Mouse (Mus musculus) retina, postnatal 7 days (tissue): ENCODE data around the gene Eml2.
A peak's percentile ranks its signal among the peaks of the same experiment; 100 is the strongest.

Experiments
- DNase-seq: peaks from one replicate; pipeline ENCODE4 v3.0.0-alpha.2; 2012; ENCODE audit warnings: low read depth, low spot score

The Eml2 gene

GRCm38 (mm10) chr7:19229404-19229803, 53.2 kb downstream of the Eml2 start:
- DNase-seq, result no peak

GRCm38 (mm10) chr7:19230041-19230580, 53.9 kb downstream of the Eml2 start:
- no peak for DNase-seq

DNA sequence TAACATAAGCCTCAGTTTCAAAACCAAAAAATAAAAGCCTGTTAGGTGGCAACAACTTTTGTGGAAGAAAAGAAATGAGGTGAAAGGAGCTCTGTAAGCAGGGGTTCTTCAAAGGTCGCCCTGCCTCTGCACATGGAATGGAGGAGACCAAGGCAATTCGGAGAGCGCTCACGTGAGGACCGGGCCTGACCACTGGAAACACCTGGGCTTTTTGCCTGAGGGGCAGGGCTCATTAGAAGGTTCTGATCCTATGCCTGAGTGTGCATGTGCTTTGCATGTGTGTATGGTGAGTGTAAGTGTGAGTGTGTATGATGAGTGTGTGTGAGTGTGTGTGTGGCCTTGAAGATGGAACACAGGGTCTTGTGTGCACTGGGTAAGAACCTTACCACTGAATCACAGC, 54.7 kb downstream of the Eml2 start:
- no peak for DNase-seq

- no peak for DNase-seq
Measured at GRCm38 (mm10) chr7:19231849-19232248, 55.6 kb downstream of the Eml2 start.

DNA sequence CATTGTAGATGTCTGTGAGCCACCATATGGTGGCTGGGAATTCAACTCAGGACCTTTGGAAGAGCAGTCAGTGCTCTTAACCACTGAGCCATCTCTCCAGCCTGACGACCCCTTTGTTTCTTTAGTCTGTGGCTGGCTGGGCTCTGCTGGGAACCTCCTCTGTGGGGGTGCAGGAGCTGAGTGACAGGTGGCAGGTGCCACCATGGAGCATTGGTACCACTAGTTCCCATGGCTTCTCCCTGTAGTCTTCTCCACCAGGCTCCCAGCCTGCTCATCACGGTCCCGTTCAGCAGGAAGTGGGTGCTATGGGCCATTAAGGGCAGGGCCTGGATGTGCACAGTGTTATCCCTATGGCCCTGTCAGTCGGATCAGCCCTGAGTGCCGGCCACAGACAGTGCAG, 58.4 kb downstream of the Eml2 start:
- no peak for DNase-seq

DNA sequence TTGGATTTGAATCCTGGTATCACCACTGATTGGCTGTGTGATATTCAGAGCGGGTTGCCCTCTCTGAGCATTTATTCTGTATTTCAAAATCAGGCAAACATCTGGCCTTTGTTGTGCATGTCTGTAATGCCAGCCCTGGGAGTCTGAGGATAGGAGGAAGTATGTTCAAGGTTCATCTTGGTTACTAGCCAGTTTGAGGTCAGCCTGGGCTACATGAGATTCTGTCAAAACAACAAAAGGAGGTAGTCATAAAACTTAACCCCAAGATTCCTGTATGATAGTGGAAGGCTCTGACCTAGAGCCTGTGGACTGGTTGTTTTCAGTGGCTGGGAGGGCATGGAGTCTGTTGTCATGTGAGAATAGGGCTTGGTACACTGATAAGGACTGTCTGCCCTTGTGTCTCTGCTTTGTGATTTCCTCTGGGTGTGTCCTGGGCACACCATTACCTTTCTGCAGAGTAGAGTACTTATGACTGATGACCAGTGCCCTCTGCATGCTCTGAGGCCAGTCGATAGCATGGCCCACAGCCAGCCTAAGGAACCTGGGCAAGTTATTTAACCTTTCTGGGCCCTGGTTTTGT, 59.0 kb downstream of the Eml2 start:
- no peak for DNase-seq

DNA sequence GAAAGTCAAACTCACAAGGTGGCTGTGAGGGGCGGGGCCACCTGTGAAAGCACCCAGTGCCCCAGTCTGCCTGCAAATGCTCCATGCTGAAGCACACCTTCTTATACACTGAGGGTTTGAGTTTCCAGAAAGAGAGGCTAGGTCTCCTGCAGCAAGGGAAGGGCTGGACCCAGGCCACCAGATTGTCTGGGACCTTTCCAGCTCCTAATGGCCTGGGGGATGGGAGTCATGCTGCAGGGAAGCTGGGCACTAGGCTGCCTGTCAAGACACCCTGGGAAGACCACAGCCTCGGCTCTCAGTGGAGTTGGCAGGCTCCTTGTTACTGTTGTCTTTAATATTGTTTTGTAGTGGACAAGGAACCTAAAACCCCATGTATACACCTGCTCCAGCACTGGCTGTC, 60.2 kb downstream of the Eml2 start:
- no peak for DNase-seq

DNA sequence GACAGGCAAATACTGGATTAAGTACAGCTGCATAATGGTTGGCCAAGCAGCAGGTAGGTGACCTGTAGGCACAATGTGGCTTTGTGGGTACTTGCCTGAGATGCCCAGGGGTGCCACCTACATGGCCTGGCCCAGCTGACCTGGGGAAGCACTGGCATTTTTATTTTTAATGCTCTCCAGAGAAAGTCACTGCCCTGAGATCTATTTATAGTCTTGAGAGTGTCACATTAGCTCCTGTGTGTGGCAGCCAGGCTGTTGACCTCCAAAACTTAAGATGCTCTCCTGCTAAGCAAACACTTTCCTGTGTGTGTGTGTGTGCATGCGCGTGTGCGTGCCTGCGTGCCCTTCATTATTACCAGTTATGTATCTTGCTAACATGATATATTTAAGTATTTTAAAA, 62.1 kb downstream of the Eml2 start:
- no peak for DNase-seq

DNA sequence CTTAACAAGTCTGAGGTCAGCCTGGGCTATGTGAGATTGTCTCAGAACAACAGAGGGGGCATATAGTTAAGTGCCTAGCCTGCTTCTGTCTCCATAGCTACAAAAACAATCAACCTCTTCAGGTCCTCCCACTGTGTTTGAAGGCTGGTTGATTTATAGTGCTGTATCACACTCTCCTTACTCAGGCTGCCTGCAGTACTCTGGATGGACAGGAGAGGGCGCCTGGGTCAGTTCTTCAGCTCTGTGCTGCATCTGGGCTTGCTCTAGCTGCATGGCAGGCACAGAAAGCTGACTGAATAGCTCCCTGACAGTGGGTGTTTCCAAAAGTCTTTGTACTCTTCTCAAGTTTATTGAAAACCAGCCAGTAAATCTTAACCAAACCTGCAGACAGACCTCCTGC, 63.2 kb downstream of the Eml2 start:
- DNase-seq, result peak; percentile 76

- DNase-seq, result no peak
Measured at GRCm38 (mm10) chr7:19239986-19240385, 63.8 kb downstream of the Eml2 start.

DNA sequence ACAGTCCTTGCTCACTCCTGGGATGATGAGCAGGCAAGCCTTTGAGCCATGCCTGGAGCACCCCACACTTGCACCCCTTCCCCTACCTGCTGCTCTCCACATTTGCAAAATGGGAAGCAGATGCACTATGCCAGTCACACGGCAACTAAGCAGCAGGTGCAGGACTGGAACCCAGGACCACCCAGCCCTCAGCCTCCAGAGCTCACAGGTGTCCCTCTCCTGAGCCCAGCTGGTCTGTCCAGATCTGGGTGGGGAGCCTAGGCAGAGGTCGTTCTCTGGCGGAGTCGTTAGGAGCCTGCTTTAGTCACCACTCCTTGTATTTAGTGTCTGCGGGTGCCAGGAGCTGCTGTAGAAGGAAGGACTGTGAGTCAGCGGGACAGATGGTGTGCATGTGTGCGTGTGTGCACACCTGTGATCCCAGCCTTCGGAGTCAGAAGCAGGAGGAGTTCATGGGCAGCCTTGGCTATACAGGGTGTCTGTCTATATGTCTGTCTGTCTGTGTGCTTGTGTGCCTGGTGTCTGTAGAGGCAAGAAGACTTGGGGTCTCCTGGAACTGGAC, 64.8 kb downstream of the Eml2 start:
- no peak for DNase-seq

- no peak for DNase-seq
Measured at GRCm38 (mm10) chr7:19242005-19242404, 65.8 kb downstream of the Eml2 start.

DNA sequence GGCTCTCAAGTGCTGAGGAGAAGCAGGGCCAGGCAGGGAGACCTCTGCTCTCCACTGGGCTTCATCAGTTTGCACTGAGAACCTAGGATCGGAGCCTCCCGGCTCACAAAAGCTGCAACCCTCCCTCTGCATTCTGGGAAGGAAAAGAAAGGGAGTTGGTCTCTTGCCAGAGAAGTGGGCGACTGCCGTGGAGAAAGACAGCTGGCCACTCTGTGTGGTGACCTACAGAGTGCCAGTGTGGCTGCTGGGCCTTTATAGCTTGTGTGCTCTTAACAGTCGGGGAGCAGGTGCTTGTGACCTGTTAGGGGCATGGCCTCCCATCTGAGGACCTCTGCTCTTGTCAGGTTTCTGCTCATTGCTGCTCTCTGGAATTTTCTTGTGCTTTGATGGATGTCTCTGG, 67.6 kb downstream of the Eml2 start:
- no peak for DNase-seq

- no peak for DNase-seq
Measured at GRCm38 (mm10) chr7:19245083-19245482, 68.9 kb downstream of the Eml2 start.

DNA sequence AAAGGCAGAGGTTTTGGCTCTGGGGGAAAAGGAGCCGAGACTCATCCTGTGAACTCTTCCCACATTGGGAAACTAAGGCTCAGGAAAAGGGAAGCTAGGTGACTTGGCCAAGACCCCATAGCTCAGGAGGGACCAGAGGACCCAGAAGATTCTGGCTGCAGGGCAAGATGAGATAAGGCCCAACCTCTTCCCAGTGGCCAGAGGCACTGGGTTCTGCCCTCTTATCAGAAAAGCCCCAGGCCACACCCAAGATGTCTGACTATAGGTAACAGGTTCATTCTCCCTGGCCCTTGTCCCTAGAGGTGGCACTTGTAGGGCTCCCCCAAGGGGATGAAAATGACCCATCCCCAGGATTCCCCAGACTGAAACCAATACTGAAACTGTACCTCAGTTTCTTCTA, 70.6 kb downstream of the Eml2 start:
- DNase-seq, result no peak

DNA sequence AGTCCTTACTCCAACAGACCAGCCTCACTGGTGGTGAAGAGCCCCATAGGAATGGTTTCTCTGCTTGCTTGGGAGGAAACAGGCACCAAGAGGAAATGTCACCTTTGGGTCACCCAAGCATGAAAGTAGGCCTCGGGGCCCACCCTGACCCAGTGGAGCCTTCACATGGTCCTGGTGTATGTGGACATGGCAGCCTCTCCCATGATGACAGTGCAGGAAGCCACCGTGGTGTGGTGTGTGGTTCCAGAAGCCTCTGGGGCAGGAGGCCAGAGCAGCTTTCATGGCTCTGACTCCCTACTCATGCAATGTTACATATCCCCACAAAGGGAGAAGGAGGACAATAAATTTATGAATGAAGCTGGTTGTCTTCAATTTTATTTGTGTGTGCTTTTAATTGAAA, 71.3 kb downstream of the Eml2 start:
- DNase-seq, result no peak

GRCm38 (mm10) chr7:19252078-19252477, 75.9 kb downstream of the Eml2 start:
- DNase-seq, result no peak

DNA sequence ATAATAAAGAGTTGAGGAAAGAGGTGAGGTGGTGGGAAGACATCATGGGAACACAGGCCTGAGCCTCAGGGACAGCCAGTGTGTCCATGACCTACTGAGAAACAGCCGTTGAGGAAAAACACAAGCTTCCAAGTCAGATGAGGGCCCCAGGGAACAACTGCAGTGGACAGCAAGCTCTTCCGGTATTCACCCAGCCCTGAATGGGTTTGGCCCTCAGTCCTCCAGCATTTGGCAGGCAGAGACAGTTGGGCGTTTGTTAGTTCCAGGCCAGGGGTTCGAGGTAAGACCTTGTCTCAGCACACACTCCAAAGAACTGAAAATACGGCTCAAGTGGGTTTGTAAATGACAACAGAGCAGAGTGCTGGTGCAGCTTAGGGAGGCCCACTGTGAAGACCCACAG, 77.2 kb downstream of the Eml2 start:
- DNase-seq, result no peak

DNA sequence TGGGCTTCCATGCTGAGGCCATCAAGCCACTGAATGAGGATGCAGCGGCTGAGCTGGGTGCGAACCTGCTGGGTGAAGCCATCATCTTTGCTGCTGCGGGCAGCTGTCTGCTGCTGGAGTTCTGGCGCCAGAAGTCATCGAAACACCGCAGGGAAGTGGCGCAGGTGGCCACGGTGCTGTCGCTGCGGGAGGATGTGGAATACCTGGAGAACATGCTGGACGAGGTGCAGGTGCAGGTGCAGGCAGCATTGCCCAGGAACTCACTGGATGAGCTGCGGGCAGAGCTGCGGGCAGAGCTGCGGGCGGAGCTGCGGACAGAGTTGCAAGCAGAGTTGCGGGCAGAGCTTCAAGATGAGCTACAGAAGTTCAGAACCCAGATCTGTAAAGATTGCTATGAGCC, 79.2 kb downstream of the Eml2 start:
- no peak for DNase-seq
